Mouse (Mus musculus): ENCODE measurements around the gene Hibadh.

DNA sequence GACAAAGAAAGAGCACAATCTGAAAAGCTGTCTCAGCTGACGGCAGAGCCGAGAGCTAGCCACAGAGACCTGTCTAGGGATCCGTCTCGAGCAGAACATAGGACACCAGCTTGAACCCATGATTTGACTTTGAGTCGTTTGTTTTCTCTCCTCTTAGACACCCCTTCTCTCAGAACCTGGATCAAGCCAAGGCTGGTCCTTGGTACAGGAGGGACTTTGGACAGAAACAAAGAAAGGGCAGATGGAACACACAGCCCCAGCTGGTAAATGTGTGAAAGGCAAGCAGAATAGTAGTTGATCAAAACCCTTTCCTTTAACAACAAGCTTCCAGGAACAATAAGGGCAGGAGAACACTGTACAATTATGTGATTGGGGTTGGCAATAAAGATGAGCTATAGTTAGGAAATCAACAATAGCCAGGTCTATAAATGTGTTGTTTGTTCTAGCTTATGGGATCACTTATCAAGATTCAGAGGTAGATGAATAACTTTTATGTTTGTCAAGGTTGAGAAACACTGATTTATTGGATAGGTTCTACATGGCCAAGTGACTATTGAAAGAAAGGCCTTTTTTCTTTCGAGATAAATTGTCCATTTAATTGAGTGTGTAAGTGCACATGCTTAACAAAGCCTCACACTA, 41.8 kb upstream of the Hibadh start:
- no peak for TF ChIP-seq CTCF (IDR thresholded peaks at IDR 0.05; ENCODE audit: control insufficient read depth, insufficient read depth, insufficient replicate concordance, low read depth, low read length)
- TF ChIP-seq POLR2A (IDR thresholded peaks at IDR 0.05; ENCODE audit: control insufficient read depth, low read depth, low read length) = no peak
